Mouse (Mus musculus) cortical plate, adult 2 months (tissue): ENCODE measurements around the gene Mmp7. TPM values are rescaled to one million over a fixed set of nuclear protein-coding genes. Genes with fewer than 3 reads are reported as not detected.

Experiments used
- H3K27ac ChIP-seq: fragments of 200-500 bp; 2 replicates; pipeline ENCODE4 v1.5.1; 2012; ENCODE audit warnings: low read length, control low read depth, inconsistent platforms; ENCODE audit not compliant: insufficient read depth
- H3K4me1 ChIP-seq: fragments of 200-500 bp; 2 replicates; pipeline ENCODE4 v1.6.1; 2011; ENCODE audit warnings: low read length; ENCODE audit not compliant: control insufficient read depth, insufficient read depth
- H3K4me3 ChIP-seq: fragments of 200-500 bp; 2 replicates; pipeline ENCODE4 v1.5.1; 2011; ENCODE audit warnings: mild to moderate bottlenecking, low read length, control low read depth; ENCODE audit not compliant: insufficient read depth
- CTCF ChIP-seq: fragments of 200-500 bp; IDR thresholded peaks from 2 replicates; pipeline ENCODE4 v1.5.1; 2011; ENCODE audit warnings: mild to moderate bottlenecking, control low read depth, low read length; ENCODE audit not compliant: insufficient read depth; ENCODE audit errors: extremely low read depth
- POLR2A ChIP-seq: fragments of 200-500 bp; IDR thresholded peaks from 2 replicates; pipeline ENCODE4 v1.6.1; 2011; ENCODE audit warnings: mild to moderate bottlenecking, low read length, control low read depth; ENCODE audit not compliant: insufficient read depth; ENCODE audit errors: extremely low read depth
- polyA plus RNA-seq: library from polyadenylated mRNA; depleted of rRNA; stranded (reverse); fragments of >200 nt; gene quantifications from 2 replicates; pipeline ENCODE4 v1.2.3, GENCODE M21; 2012; rRNA removed

The Mmp7 gene
- polyA plus RNA-seq, 1 experiment = not detected

GRCm38 (mm10) chr9:7728997-7729396, 37.1 kb downstream of the Mmp7 start:
- H3K4me1 ChIP-seq = no peaks in the 10 kb centered on the region
- TF ChIP-seq POLR2A (no peak), CTCF (no peak)
- no peak overlapping the region for H3K4me3 ChIP-seq
- H3K27ac ChIP-seq = no peak overlapping the region

- TF ChIP-seq CTCF (no peak), POLR2A (no peak)
- no peak overlapping the region for H3K4me3 ChIP-seq
Observed at GRCm38 (mm10) chr9:7742696-7743095, 50.8 kb downstream of the Mmp7 start.

DNA sequence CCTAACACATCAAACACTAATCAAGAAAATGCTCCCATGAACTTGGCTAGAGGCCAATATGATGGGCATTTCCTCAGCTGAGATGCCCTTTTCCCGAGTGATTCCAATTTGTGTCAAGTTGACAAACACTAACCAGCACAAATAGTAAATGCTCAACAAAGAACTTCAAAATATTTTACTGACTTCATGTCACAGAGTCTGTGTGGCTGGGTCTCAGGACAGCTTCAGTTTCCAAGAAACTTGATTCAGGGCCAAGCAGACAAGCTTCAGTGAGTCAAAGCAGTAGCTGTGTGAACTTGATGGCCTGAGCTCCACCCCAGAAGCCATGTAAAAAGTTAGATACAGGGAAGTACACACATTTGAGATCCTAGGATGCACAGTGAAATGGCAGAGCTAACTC, 52.3 kb downstream of the Mmp7 start:
- Histone ChIP-seq H3K4me3 (no peak overlapping the region), H3K4me1 (no peaks in the 10 kb centered on the region), H3K27ac (no peak overlapping the region)
- TF ChIP-seq POLR2A (no peak), CTCF (no peak)

More at GRCm38 (mm10) chr9:7742696-7743095, 50.8 kb downstream of the Mmp7 start:
- H3K4me1 ChIP-seq = no peaks in the 10 kb centered on the region
- no peak overlapping the region for H3K27ac ChIP-seq

DNA sequence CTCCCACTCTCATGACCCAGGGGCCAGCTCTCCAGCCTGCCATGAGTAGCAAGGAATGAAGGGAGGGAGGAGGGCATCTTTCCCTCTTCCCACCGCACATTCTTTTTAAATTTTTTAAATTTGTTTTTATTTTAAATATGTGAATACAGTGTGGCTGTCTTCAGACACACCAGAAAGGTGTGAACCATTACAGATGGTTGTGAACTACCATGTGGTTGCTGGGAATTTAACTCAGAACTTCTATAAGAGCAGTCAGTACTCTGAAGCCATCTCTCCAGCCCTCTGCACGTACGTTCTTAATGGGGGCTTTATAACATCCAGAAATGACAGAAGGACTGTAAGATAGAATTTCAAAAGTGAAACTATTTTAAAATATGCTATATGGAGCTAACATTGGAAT, 57.0 kb downstream of the Mmp7 start:
- Histone ChIP-seq H3K4me3 (no peak overlapping the region), H3K4me1 (no peaks in the 10 kb centered on the region), H3K27ac (no peak overlapping the region)
- TF ChIP-seq POLR2A (no peak), CTCF (no peak)

Other genes with a start within 250 kb of the Mmp7 start
- gene Mmp3, start 246.3 kb upstream of the Mmp7 start, polyA plus RNA-seq = not detected in 2 replicates
- gene Mmp10, start 189.7 kb upstream of the Mmp7 start, polyA plus RNA-seq = not detected in 2 replicates
- gene Mmp8, start 133.6 kb upstream of the Mmp7 start, polyA plus RNA-seq = not detected in 2 replicates
- not detected in 2 replicates for gene Mmp27, start 120.7 kb upstream of the Mmp7 start, polyA plus RNA-seq
- gene Mmp20, start 63.9 kb upstream of the Mmp7 start, polyA plus RNA-seq = not detected in 2 replicates
- gene Tmem123, start 72.0 kb downstream of the Mmp7 start, polyA plus RNA-seq = 14.9 and 18.1 TPM in 2 replicates
- 25.7 and 27.4 TPM in 2 replicates for gene Birc2, start 145.0 kb downstream of the Mmp7 start, polyA plus RNA-seq
- gene Birc3, start 181.1 kb downstream of the Mmp7 start, polyA plus RNA-seq = 1.9 and 2.6 TPM in 2 replicates